Mouse (Mus musculus): ENCODE measurements around the gene Ptprd.

- no peak for TF ChIP-seq CHD2 (IDR thresholded peaks at IDR 0.05; ENCODE audit: low read depth, low read length)
- TF ChIP-seq ZC3H11A (IDR thresholded peaks at IDR 0.05; ENCODE audit: borderline replicate concordance, low read depth, low read length): no peak
- TF ChIP-seq MAFK (IDR thresholded peaks at IDR 0.05; ENCODE audit: insufficient read depth, low read depth, low read length): no peak
- no peak for TF ChIP-seq HCFC1 (IDR thresholded peaks at IDR 0.05; ENCODE audit: borderline replicate concordance, insufficient read depth, low read length)
- TF ChIP-seq ZNF384 (IDR thresholded peaks at IDR 0.05; ENCODE audit: low read depth, low read length): no peak
These were observed 1399.6 kb downstream of the Ptprd start for GRCm38 (mm10) chr4:76812138-76812537.
